20 mouse cellular contexts compared by ENCODE assay signal in the genomic region with DNA sequence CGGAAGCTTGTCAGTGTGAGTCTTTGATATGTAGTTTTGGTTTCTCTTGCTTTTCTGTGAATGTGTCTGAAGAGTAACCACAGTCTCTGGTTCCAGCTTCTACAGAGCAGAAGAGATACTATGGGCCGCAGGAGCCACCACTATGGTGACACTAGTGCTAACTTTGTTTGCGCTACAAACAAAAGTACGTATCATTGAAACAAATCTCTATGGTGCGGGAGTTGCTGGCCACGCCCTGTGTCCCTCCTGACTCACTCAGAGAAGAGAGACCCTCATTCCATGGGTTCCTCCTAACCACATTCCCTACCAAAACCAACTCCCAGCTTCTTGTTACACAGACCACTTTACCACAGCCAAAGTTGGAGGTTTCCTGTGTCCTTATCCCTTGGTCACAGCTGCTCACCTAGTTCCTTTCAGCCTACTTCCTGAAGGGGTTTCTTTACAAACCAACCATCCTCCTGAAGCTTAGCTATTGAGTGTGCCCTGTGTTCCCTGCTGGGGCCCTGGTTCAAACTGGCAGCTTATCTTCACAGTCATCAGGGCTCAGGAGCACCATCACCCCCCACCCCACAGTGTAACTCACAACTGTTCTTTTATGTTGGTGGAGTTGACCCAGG. TPM values are rescaled to one million over a fixed set of nuclear protein-coding genes. Genes with fewer than 3 reads are reported as not detected.
DNase-seq lines count a peak whose midpoint lies in the region; ATAC-seq and TF ChIP-seq lines count a peak whose summit lies in the region.
"Had no signal": no experiment of that assay in that cellular context is flagged by ENCODE, and none has a peak within 500 bp of the region (broad histone marks: within the 10 kb centered on the region; RNA-seq: fewer than 3 reads in every experiment).

No protein-coding gene starts in this region.

- H3K36me3 ChIP-seq in liver, embryonic 11.5 days (ENCODE audit: control insufficient read depth, insufficient read depth, low read length) = no peaks in the 10 kb centered on the region
- no peaks in the 10 kb centered on the region for H3K36me3 ChIP-seq in liver, embryonic 13.5 days
- no peaks in the 10 kb centered on the region for H3K36me3 ChIP-seq in limb, embryonic 10.5 days
- H3K36me3 ChIP-seq: heart, embryonic 12.5 days; hindbrain, embryonic 15.5 days had no signal

- H3K27ac ChIP-seq in liver, embryonic 11.5 days (ENCODE audit: low read depth, low read length) = no peak overlapping the region
- no peak overlapping the region for H3K27ac ChIP-seq in liver, embryonic 13.5 days
- no peak overlapping the region for H3K27ac ChIP-seq in limb, embryonic 10.5 days
- H3K27ac ChIP-seq: hindbrain, embryonic 15.5 days had no signal

- TF ChIP-seq POLR2A in lung, adult 2 months (IDR thresholded peaks at IDR 0.05; ENCODE audit: borderline replicate concordance, extremely low read depth, low read depth, low read length) = no peak

- DNase-seq in liver, embryonic 11.5 days (ENCODE audit: low spot score) = no peak
- DNase-seq in liver (no peak), R1 (ENCODE audit: low read depth, low spot score) (peak; percentile 13)
- no peak for DNase-seq in liver, embryonic 13.5 days
- no peak for DNase-seq in limb, embryonic 10.5 days (ENCODE audit: low spot score)
- DNase-seq in lung, adult 2 months = no peak
- DNase-seq in urinary bladder, postnatal 36 days (ENCODE audit: low spot score in 2 of 2) = no peak
- DNase-seq: adrenal gland, postnatal 10 days; gastrocnemius, postnatal 25 days; left cerebral cortex, postnatal 4 days; lung, postnatal 10 days; right cerebral cortex, adult 18-20 months had no signal

- 44% methylated on average over 6 of the region's 6 CpGs for WGBS in liver, embryonic 11.5 days
- 26% methylated on average over 6 of the region's 6 CpGs for WGBS in liver, embryonic 13.5 days (ENCODE audit: insufficient replicate concordance)
- WGBS in limb, embryonic 10.5 days = 92% methylated on average over 6 of the region's 6 CpGs
- WGBS in lung, adult 2 months = 80% methylated on average over 6 of the region's 6 CpGs

- no peak for TF ChIP-seq CTCF in lung, adult 2 months (IDR thresholded peaks at IDR 0.05; ENCODE audit: insufficient read depth, low read length)

- H3K9me3 ChIP-seq in liver, embryonic 11.5 days (ENCODE audit: control insufficient read depth, low read length) = no peaks in the 10 kb centered on the region
- no peaks in the 10 kb centered on the region for H3K9me3 ChIP-seq in liver, embryonic 13.5 days (replicated peaks)
- no peaks in the 10 kb centered on the region for H3K9me3 ChIP-seq in limb, embryonic 10.5 days (replicated peaks)
- H3K9me3 ChIP-seq: heart, embryonic 12.5 days; hindbrain, embryonic 15.5 days had no signal

- H3K9ac ChIP-seq in liver, embryonic 11.5 days (ENCODE audit: low read depth, low read length) = no peak overlapping the region
- no peak overlapping the region for H3K9ac ChIP-seq in liver, embryonic 13.5 days
- H3K9ac ChIP-seq: heart, embryonic 12.5 days; hindbrain, embryonic 15.5 days had no signal

- peak overlapping the region; percentile 31 for H3K4me2 ChIP-seq in liver, embryonic 11.5 days
- peak overlapping the region; percentile 19; the same call in 1 of the 2 replicates for H3K4me2 ChIP-seq in liver, embryonic 13.5 days
- H3K4me2 ChIP-seq: heart, embryonic 12.5 days; hindbrain, embryonic 15.5 days had no signal

- H3K4me1 ChIP-seq in liver, embryonic 11.5 days (replicated peaks; ENCODE audit: control insufficient read depth, insufficient read depth, low read length) = peaks cover 6% of the 10 kb centered on the region; the same call in 1 of the 2 replicates
- H3K4me1 ChIP-seq in liver, embryonic 13.5 days (replicated peaks) = peaks cover 12% of the 10 kb centered on the region
- peaks cover 12% of the 10 kb centered on the region for H3K4me1 ChIP-seq in limb, embryonic 10.5 days
- H3K4me1 ChIP-seq in lung, adult 2 months (ENCODE audit: control insufficient read depth, insufficient read depth, low read length) = no peaks in the 10 kb centered on the region
- H3K4me1 ChIP-seq: heart, embryonic 12.5 days; hindbrain, embryonic 15.5 days had no signal

- H3K27me3 ChIP-seq in liver, embryonic 11.5 days (replicated peaks; ENCODE audit: control insufficient read depth, insufficient read depth, low read length) = no peaks in the 10 kb centered on the region
- H3K27me3 ChIP-seq in liver, embryonic 13.5 days = no peaks in the 10 kb centered on the region
- H3K27me3 ChIP-seq in limb, embryonic 10.5 days (ENCODE audit: low read depth, poor library complexity, severe bottlenecking) = no peaks in the 10 kb centered on the region
- H3K27me3 ChIP-seq: heart, embryonic 12.5 days; hindbrain, embryonic 15.5 days had no signal

- peak; percentile 69 for ATAC-seq in liver, embryonic 11.5 days (replicated peaks; ENCODE audit: low FRiP score)
- ATAC-seq in liver, embryonic 13.5 days (ENCODE audit: low read depth) = peak; percentile 72
- 0 out of 2 replicates have a peak, but pooled peaks have one; percentile 30 for ATAC-seq in neutrophil, adult 5-6 weeks (ENCODE audit: extremely low read depth, insufficient number of reproducible peaks, low FRiP score, poor library complexity, severe bottlenecking)
- ATAC-seq: forebrain, embryonic 16.5 days; midbrain, embryonic 16.5 days; Patski had no signal

- H3K4me3 ChIP-seq in liver, embryonic 11.5 days (ENCODE audit: low read depth, low read length) = no peak overlapping the region
- H3K4me3 ChIP-seq in liver, embryonic 13.5 days (replicated peaks) = no peak overlapping the region
- no peak overlapping the region for H3K4me3 ChIP-seq in limb, embryonic 10.5 days
- no peak overlapping the region for H3K4me3 ChIP-seq in lung, adult 2 months (replicated peaks; ENCODE audit: extremely low read depth, low read depth, low read length)
- H3K4me3 ChIP-seq: heart, embryonic 12.5 days; hindbrain, embryonic 15.5 days had no signal

RNA-seq across cellular contexts. Expression of gene Gatad1, which starts 13.1 kb away (rescaled TPM):
- polyA plus RNA-seq in liver, embryonic 11.5 days (2014; fragmentation: Nextera tagmentation; extraction: Ambion mirVana) = 43.2 and 45.7 TPM in 2 replicates
- 32.2 and 32.9 TPM in 2 replicates for polyA plus RNA-seq in liver, embryonic 13.5 days (2015; fragmentation: Nextera tagmentation; extraction: Ambion mirVana)
- total RNA-seq in neutrophil, adult 5-6 weeks (2017) = 110 and 118 TPM in 2 replicates
- 66.9 and 68.7 TPM in 2 replicates for polyA plus RNA-seq in limb, embryonic 10.5 days (2016; fragmentation: Nextera tagmentation; extraction: Ambion mirVana)
- polyA plus RNA-seq in lung, adult 2 months (2012; rRNA removed) = 36.1 and 39.0 TPM in 2 replicates

RNA-seq across cellular contexts. Expression of gene Tmbim7, which starts 19.1 kb away (rescaled TPM):
- not detected in 2 replicates for polyA plus RNA-seq in liver, embryonic 11.5 days (2014; fragmentation: Nextera tagmentation; extraction: Ambion mirVana)
- polyA plus RNA-seq in liver, embryonic 13.5 days (2015; fragmentation: Nextera tagmentation; extraction: Ambion mirVana) = not detected in 2 replicates
- not detected in 2 replicates for total RNA-seq in neutrophil, adult 5-6 weeks (2017)
- not detected in 2 replicates for polyA plus RNA-seq in limb, embryonic 10.5 days (2016; fragmentation: Nextera tagmentation; extraction: Ambion mirVana)
- not detected in 2 replicates for polyA plus RNA-seq in lung, adult 2 months (2012; rRNA removed)
- total RNA-seq: adrenal gland, postnatal 10 days; gastrocnemius, postnatal 25 days; left cerebral cortex, postnatal 4 days had no signal
- polyA plus RNA-seq: forebrain, embryonic 16.5 days; heart, embryonic 12.5 days; hindbrain, embryonic 15.5 days; kidney, embryonic 14.5 days; midbrain, embryonic 16.5 days; neural tube, embryonic 14.5 days; Patski had no signal
